Mouse (Mus musculus) midbrain, postnatal 0 days (tissue): Measurements from ENCODE around the gene Zfhx2. TPM values are rescaled to one million over a fixed set of nuclear protein-coding genes. Genes with fewer than 3 reads are reported as not detected.

Experiments
- ATAC-seq: fragments of 200-750 bp; cut with Nextera tagmentation; 2 replicates; pipeline ENCODE4 v1.8.0; 2017; ENCODE audit warnings: moderate number of reproducible peaks, mild to moderate bottlenecking, moderate TSS enrichment, moderate library complexity; ENCODE audit not compliant: low FRiP score
- DNase-seq: peaks from one replicate; pipeline ENCODE4 v3.0.0-alpha.2; 2015; ENCODE audit warnings: low spot score
- H3K27ac ChIP-seq: fragments of 300-500 bp; sonication (generic); 2 replicates; pipeline ENCODE4 v1.5.1; 2014; ENCODE audit warnings: low read depth, mild to moderate bottlenecking, low read length, mixed read lengths
- H3K27me3 ChIP-seq: fragments of 300-500 bp; sonication (generic); 2 replicates; pipeline ENCODE4 v1.6.1; 2014; ENCODE audit warnings: low read length, control low read depth, mixed read lengths; ENCODE audit not compliant: insufficient read depth
- H3K36me3 ChIP-seq: fragments of 300-500 bp; sonication (generic); 2 replicates; pipeline ENCODE4 v1.6.1; 2014; ENCODE audit warnings: low read length, control low read depth, mixed read lengths; ENCODE audit not compliant: insufficient read depth
- H3K4me1 ChIP-seq: fragments of 300-500 bp; sonication (generic); 2 replicates; pipeline ENCODE4 v1.6.1; 2014; ENCODE audit warnings: mild to moderate bottlenecking, control low read depth, antibody characterized with exemption, low read length, mixed read lengths; ENCODE audit not compliant: insufficient read depth
- H3K4me2 ChIP-seq: fragments of 300-500 bp; sonication (generic); 2 replicates; pipeline ENCODE4 v1.6.1; 2014; ENCODE audit warnings: low read depth, mild to moderate bottlenecking, low read length, mixed read lengths; ENCODE audit not compliant: poor library complexity, severe bottlenecking
- H3K4me3 ChIP-seq: fragments of 300-500 bp; sonication (generic); 2 replicates; pipeline ENCODE4 v1.5.1; 2014; ENCODE audit warnings: low read depth, mild to moderate bottlenecking, low read length, moderate library complexity
- H3K9ac ChIP-seq: fragments of 300-500 bp; sonication (generic); replicated peaks from 2 replicates; pipeline ENCODE4 v1.6.1; 2014; ENCODE audit warnings: mild to moderate bottlenecking, low read length, moderate library complexity, mixed read lengths; ENCODE audit not compliant: poor library complexity, severe bottlenecking
- H3K9me3 ChIP-seq: fragments of 300-500 bp; sonication (generic); 2 replicates; pipeline ENCODE4 v1.6.1; 2016; ENCODE audit warnings: low read length, control low read depth
- CTCF ChIP-seq: IDR thresholded peaks from 2 replicates; pipeline ENCODE4 v1.5.1; 2016; ENCODE audit warnings: antibody characterized with exemption, mild to moderate bottlenecking
- WGBS: fragments of 180-500 bp; shearing (Covaris S2); extraction: QIAGEN DNeasy Blood & Tissue Kit; methylation state at CpG from one replicate; pipeline ENCODE4 v1.1.7; 2014; 5-methylcytosine and 5-hydroxymethylcytosine counted together
- polyA plus RNA-seq: library from polyadenylated mRNA; unstranded; fragments of >200 nt; fragmentation: Nextera tagmentation; extraction: Ambion mirVana; gene quantifications from 2 replicates; pipeline ENCODE4 v1.2.1, GENCODE M21; 2015
- total RNA-seq: library from RNA; depleted of rRNA; stranded (reverse); fragments of >200 nt; gene quantifications from 2 replicates; pipeline ENCODE4 v1.2.3, GENCODE M21; 2014

Gene Zfhx2
- total and polyA plus RNA-seq, 2 experiments from 2014 or later, result 14.2 to 16.4 TPM

GRCm38 (mm10) chr14:55109048-55109873 lies 17.1 kb upstream of the Zfhx2 start:
- peaks cover 6% of the 10 kb centered on the region for H3K36me3 ChIP-seq
- H3K4me3 ChIP-seq, result no peak overlapping the region
- H3K27me3 ChIP-seq, result no peaks in the 10 kb centered on the region
- DNase-seq (no peak), ATAC-seq (no peak)
- peak overlapping the region; percentile 51 for H3K9ac ChIP-seq
- no peak for TF ChIP-seq CTCF
- H3K4me1 ChIP-seq, result peaks cover 40% of the 10 kb centered on the region
- H3K27ac ChIP-seq, result peak overlapping the region; percentile 88
- 7% methylated on average over 21 of the region's 21 CpGs for WGBS
- peak overlapping the region; percentile 25 for H3K4me2 ChIP-seq
- no peaks in the 10 kb centered on the region for H3K9me3 ChIP-seq

- DNase-seq (peak; percentile 91), ATAC-seq (peak; percentile 82)
- Histone ChIP-seq H3K36me3 (peaks cover 5% of the 10 kb centered on the region), H3K9me3 (no peaks in the 10 kb centered on the region), H3K9ac (peak overlapping the region; percentile 39; the same call in 1 of the 2 replicates), H3K4me2 (peak overlapping the region; percentile 32), H3K4me1 (peaks cover 32% of the 10 kb centered on the region), H3K27me3 (no peaks in the 10 kb centered on the region), H3K4me3 (no peak overlapping the region), H3K27ac (peak overlapping the region; percentile 88)
- WGBS, result 23% methylated on average over 9 of the region's 9 CpGs
- TF ChIP-seq CTCF, result peak; percentile 35; the same call in 1 of the 2 replicates
Measured at GRCm38 (mm10) chr14:55108202-55108870, 16.2 kb upstream of the Zfhx2 start.

- peaks cover 24% of the 10 kb centered on the region for H3K4me1 ChIP-seq
- H3K27ac ChIP-seq, result peak overlapping the region; percentile 77; the same call in 1 of the 2 replicates
- no peaks in the 10 kb centered on the region for H3K36me3 ChIP-seq
- WGBS, result 59% methylated on average over 8 of the region's 8 CpGs
- no peak for DNase-seq
- H3K4me2 ChIP-seq, result no peak overlapping the region
- H3K9me3 ChIP-seq, result no peaks in the 10 kb centered on the region
- no peak overlapping the region for H3K9ac ChIP-seq
- no peak overlapping the region for H3K4me3 ChIP-seq
- H3K27me3 ChIP-seq, result no peaks in the 10 kb centered on the region
- no peak for TF ChIP-seq CTCF
- no peak for ATAC-seq
Measured at GRCm38 (mm10) chr14:55106990-55107389, 14.9 kb upstream of the Zfhx2 start.

GRCm38 (mm10) chr14:55105836-55106809 lies 14.0 kb upstream of the Zfhx2 start, which contains the start of gene Ap1g2:
Ap1g2 (minus strand) TSS chr14:55106593.
- no peaks in the 10 kb centered on the region for H3K9me3 ChIP-seq
- H3K9ac ChIP-seq, result peak within 1 kb of the TSS; percentile 66
- H3K27ac ChIP-seq, result peak within 1 kb of the TSS; percentile 77
- DNase-seq (peak; percentile 89), ATAC-seq (peak; percentile 32; the same call in 1 of the 2 replicates)
- TF ChIP-seq CTCF, result peak; percentile 59
- peak within 1 kb of the TSS; percentile 90 for H3K4me2 ChIP-seq
- WGBS, result under 1% methylated on average over 39 of the region's 39 CpGs
- peaks cover 24% of the 10 kb centered on the region for H3K4me1 ChIP-seq
- no peaks in the 10 kb centered on the region for H3K36me3 ChIP-seq
- H3K27me3 ChIP-seq, result no peaks in the 10 kb centered on the region
- H3K4me3 ChIP-seq, result peak within 1 kb of the TSS; percentile 39

GRCm38 (mm10) chr14:55105386-55105785 lies 13.3 kb upstream of the Zfhx2 start:
- 4% methylated on average over 7 of the region's 7 CpGs for WGBS

More at GRCm38 (mm10) chr14:55105386-55105785, 13.3 kb upstream of the Zfhx2 start:
- no peak for TF ChIP-seq CTCF
- Histone ChIP-seq H3K27ac (peak overlapping the region; percentile 77), H3K36me3 (0 out of 2 replicates have a peak, but pooled peaks cover 2% of the 10 kb centered on the region), H3K27me3 (no peaks in the 10 kb centered on the region), H3K4me1 (peaks cover 21% of the 10 kb centered on the region), H3K9me3 (no peaks in the 10 kb centered on the region), H3K4me3 (peak overlapping the region; percentile 39; the same call in 1 of the 2 replicates), H3K9ac (peak overlapping the region; percentile 66), H3K4me2 (peak overlapping the region; percentile 90)
- ATAC-seq (no peak), DNase-seq (no peak)
